Mouse (Mus musculus) cerebellum, adult 11 months (tissue): ENCODE data around the gene Sept14.

ENCODE experiments used
- DNase-seq: peaks from one replicate; pipeline ENCODE4 v3.0.0; 2022

The Sept14 gene

GRCm38 (mm10) chr5:129667851-129668250 is 40.5 kb downstream of the Sept14 start:
- no peak for DNase-seq

GRCm38 (mm10) chr5:129666271-129666909 is 41.9 kb downstream of the Sept14 start:
- no peak for DNase-seq

- DNase-seq = no peak
Observed at GRCm38 (mm10) chr5:129664090-129664489, 44.2 kb downstream of the Sept14 start.

- DNase-seq = no peak
Observed at GRCm38 (mm10) chr5:129657931-129658330, 50.4 kb downstream of the Sept14 start.

GRCm38 (mm10) chr5:129657016-129657415 is 51.3 kb downstream of the Sept14 start:
- DNase-seq = no peak

GRCm38 (mm10) chr5:129650858-129651257 is 57.5 kb downstream of the Sept14 start:
- no peak for DNase-seq
